Mouse (Mus musculus) liver (tissue): ENCODE measurements around the gene Cybrd1.

Source experiments
- DNase-seq: peaks from one replicate; pipeline ENCODE4 v3.0.0-alpha.2; 2020; ENCODE audit warnings: mixed read lengths

The Cybrd1 gene

DNA sequence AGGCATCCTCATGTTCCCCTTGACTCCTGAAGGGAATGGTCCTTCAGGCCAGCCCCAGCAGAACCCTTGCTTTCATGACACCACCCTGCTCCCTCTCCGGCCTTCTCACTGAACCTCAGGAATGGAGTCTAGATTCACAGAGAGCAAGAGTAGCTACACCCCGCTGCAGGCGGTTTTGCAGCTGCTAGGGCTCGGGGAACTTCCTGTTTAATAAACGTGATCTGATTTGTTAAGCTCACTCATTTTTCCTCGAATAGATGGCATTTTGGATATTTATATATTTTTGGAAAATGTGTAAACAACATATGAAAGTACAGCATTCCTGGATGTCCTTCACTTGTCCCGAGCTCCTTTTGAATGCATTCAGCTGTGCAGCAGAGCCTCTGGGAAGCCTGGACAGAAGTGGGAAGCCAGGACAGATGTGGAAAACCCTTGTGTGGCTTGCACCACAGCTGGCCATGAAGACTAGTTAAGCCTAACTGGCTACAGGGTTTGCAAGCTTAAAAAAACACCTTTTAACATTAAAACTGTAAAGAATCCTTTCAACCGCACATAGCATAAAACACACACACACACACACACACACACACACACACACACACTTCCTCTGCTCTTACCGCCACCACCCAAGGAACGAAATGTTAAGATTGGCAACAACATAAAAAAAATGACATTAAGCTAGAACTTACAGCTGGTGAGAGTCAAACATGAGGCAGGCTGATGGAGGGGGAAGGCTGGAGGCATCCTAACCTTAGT is 10.2 kb downstream of the Cybrd1 start:
- no peak for DNase-seq

DNA sequence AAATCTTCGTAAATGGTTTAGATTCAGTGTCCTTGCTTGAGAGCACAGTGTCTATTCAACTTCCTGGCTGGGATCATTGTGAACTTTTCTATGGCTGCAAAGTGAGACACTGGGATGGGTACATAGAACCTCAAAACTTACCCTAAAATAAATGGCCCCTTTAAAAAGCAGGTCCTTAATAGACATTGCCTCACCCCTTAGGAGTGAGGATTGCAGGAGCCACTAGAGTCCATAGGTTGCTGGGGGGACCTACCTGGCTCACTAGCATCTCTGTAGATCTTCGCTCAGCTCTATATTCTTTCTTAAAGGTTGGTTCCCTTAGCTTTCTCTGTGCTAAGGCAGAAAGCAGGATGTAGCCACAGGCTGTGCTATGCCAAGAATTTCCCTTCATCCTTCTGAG is 12.6 kb downstream of the Cybrd1 start:
- DNase-seq: no peak

DNA sequence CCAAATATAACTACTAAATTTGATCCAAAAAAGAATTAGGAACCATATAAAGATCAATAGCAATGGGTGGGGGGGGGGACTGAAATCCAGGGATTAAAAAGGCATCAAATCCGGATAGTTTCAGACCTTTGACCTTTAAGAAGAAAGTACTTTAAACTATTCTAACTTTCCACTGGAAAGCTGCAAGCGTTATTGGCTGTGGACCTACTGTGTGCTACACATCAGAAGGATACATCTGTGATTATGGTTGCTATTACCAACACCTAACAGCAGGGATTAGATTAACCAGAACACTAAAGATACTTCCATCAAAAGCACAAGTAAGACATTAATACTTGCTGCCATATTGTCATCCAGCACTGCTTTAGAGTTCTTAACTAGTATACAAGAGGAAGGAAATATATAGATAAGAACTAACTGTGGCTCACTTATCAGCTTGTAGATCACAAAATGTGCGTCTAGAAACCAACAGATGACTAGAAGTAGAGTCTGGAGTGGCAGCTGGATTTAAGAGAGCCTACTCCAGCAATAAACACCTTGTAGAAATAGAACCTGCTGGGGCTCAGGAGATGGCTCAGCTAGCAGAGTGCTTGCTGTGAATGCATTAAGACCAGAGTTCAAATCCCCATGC is 14.3 kb downstream of the Cybrd1 start:
- DNase-seq: no peak

DNA sequence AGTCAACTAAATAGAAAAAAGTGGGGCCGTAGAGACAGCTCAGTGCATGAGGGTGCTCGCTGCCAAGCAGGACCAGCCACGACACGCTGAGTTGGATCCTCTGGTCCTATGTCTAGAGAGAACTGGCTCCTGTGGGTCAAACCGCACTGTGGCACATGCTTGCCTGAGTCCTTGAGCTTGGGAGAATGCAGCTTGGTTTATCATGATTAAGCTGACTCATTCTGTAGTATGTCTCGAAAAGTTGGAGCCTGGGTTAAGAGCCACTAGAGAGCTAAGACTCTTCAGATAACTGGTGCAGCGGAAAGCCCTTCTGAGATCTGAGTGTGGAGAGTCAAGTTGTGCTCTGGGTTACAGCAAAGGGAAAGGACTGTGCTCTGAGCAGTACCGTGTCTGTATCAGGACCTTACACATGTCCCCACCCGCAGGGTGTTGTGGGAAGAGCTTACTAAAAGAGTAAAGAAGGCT is 16.4 kb downstream of the Cybrd1 start:
- DNase-seq: no peak

DNA sequence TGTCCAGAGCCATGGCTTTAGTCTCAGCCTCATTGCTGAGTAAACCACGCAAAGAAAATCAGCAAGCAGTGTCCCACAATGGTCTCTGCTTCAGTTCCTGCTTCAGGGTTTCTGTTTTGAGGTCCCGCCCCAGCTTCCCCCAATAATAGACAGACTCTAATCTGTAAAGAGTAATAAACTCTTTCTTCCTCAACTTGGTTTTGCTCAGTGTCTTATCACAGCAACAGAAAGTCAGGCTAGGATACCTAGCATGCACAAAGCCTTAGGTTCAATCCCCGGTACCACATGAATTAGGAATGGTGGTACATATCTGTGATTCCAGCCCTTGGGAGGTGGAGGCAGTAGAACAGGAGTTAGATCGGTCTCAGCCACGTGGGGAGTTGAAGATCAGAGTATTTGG is 17.1 kb downstream of the Cybrd1 start:
- no peak for DNase-seq

DNA sequence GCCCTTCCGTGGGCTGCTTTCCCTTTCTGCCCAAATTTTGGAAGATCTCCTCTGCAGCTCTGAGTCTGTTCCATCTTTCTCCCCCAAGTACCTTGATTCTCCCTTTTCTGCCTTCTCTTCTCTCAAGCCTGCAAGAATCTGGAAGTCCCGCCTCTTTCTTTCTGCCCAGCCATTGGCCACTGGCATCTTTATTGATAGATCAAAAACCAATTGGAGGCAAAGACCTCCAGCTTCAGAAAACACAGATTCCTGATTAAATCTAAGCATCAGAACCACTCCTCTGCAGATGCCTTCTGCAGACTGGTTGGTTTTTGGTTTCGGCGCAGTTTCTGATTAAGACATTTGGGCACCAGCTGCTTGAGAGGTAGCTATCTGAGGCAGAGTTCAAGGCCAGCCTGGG is 22.9 kb downstream of the Cybrd1 start:
- DNase-seq: no peak

DNA sequence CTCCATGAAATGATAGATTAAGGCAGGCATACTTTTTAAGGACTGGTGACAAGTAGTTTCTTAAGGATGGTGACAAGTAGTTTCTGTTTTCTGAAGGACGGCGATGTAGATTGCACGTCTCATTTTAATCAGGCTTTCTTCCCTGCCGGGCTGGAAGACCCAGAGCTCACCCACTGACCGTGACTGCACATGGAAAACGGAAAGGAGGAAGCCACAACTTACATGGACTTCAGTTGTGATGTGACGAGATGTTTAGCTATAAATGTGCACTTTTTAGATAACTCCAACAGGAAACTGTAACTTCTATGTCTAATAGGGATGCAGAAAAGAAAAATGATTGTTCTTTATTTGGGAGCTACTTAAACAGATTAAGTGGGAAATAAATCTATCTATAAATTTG is 24.7 kb downstream of the Cybrd1 start:
- DNase-seq: no peak

- DNase-seq: no peak
Measured at GRCm38 (mm10) chr2:71145853-71146252, 28.1 kb downstream of the Cybrd1 start.

DNA sequence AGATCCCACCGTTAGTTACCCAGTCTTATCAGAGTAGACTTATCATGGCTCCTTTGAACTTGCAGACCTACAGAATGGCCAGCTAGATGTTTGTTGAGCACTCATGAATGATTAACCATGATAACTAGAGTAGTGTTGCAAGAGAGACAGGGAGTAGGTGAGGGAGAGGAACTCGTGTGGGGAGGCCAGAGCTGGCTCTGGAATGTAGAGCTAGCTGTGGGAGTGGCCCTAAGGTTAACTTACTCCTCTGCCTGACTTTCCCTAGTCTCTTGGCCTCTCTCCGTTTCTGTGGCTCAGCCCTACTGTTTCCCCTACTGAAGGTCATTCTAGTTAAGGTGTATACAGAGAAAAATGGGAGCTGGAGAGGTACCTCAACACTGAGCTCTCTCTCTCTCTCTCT is 28.5 kb downstream of the Cybrd1 start:
- peak; percentile 28 for DNase-seq

DNA sequence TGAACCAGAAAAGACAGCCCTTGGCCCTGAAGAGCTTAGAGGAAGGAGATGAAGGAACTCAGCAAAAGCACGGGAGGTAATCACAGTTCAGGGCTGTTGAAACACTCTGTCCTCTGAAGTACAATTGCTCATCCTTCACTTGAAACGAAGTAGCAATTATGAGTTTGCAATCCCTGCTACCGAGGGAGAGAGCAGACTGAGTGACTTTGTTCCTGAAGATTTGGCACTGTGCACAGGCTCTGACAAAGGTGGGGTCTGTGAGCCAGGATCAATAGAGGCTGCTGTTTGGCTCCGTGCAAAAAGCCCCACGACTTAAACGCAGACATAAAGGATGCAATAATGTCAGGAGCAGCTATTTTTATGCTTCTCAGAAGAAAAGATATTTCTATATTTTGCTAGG is 30.1 kb downstream of the Cybrd1 start:
- no peak for DNase-seq

DNA sequence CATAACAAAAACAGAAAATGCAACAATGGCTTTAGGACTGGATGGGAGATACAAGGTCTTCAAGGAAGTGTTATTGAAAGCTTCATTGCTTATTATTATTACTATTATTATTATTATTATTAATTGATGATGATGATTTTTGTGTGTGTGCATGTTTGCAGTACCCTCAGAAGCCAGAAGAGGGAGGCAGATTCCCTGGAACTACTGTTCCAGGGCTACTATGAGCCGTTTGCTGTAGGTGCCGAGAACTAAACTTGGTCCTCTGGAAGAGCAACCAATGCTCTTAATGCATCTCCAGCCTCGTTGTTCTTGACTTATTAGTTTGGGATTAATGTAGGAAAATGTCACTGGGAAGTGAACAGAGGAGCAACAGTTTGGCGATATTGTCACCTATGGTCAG is 34.4 kb downstream of the Cybrd1 start:
- DNase-seq: no peak

DNA sequence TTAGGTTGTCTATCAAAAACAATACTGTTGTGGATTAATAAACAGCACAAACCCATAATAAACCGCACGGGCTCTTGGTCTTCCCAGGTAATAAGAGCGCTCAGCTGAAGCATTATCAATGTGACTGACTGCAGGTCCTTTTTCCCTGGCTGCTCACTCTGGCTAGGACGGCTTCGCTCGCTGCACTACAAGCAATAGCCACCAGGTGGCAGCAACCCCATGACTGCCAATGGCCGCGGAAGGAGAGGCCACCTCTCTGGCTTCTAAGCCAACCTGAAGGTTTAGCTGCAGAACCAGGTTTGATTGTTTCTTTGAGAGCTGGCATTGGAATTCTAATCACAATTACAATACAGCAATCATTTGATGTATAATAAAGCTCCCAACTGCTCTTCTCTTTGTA is 37.8 kb downstream of the Cybrd1 start:
- peak; percentile 84 for DNase-seq

GRCm38 (mm10) chr2:71156446-71156845 is 38.7 kb downstream of the Cybrd1 start:
- DNase-seq: no peak

- no peak for DNase-seq
Measured at GRCm38 (mm10) chr2:71157881-71158280, 40.2 kb downstream of the Cybrd1 start.

DNA sequence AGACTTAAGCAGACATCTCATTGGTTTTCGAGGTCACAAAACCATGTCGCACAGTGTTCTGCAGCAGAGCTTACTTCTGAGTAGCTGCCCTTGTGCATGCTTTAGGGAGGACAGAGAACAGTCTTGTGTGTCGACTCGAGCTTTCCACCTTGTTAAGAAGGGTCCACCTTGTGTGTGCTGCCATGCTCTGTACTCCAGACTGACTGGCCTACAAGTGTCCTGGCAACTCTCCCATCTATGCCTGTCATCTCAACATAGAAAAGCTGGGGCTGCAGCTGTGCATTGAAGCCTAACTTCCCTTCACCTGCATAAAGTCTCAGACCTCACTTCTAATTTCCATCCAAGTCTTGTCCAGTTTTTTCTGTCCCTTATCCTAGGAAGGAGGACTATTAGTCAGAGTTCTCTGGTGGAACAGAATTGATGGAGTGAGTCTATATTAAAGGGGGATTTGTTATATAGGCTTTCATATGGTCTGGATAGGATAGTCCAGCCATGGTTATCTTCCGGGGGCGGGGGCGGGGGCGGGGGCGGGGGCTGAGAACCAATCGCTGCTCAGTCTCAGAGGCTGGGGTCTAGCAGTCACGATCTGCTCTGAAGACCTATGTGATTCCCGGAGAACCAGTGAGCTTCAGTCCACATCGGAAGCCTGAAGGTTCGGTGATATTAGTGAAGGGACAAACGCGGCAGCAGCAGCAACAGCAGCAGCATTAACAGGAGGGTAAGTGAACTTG is 42.0 kb downstream of the Cybrd1 start:
- no peak for DNase-seq

- no peak for DNase-seq
Measured at GRCm38 (mm10) chr2:71160307-71160861, 42.7 kb downstream of the Cybrd1 start.

DNA sequence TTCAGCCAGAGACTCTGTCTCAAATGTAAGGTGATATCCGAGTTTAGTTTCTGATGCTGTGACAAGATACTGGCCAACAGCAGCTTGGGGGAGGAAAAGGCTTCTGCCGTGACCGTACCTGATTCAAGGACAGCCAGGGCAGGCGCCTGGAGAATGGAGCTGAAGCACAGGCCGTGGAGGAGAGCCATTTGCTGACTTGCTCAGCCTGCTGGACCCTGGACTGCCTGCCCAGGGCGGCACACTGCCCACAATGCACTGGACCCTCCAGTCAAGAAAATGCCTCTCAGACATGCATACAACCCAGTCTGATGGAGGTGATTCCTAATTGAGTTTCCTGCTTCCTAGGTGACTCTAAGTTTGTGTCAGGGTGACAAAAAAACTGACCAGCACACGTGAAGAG is 43.8 kb downstream of the Cybrd1 start:
- DNase-seq: no peak

DNA sequence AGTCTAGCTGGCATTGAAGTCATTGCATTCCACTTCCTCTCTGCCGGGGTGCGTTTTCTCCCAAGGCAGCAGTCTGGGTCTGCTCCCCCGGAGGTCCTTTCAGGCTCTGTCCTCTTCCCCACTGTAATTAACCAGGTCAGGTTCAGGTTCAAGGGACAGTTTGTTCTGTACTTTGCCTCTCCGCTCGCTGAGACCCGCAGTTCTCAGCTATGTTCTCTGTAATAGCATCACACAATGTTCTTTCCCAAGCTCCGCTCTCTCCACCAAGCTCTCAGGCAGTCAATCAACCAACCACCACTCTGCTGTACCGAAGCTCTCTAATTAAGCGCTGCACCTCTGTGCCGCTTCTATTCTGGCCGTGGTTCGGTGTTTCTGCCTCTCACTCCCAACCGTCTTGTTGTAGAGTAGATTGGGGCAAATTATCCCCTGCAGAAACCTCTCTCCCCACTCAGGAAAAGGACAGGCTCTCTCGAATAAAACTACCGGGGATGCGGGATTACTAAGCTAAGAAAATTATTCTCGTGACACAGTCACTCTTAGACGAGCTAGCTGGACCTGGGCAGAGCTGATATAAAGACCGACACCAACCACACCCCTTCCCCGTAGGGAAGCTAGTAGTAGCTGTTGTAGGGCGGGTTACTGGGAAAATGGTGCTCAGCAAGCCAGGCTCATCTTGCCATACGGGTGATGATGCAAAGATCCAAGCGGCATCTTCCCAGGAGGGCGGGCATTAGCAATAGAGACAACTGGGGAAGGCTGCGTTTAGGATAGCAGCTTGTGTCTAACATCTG is 45.3 kb downstream of the Cybrd1 start:
- DNase-seq: peak; percentile 62

DNA sequence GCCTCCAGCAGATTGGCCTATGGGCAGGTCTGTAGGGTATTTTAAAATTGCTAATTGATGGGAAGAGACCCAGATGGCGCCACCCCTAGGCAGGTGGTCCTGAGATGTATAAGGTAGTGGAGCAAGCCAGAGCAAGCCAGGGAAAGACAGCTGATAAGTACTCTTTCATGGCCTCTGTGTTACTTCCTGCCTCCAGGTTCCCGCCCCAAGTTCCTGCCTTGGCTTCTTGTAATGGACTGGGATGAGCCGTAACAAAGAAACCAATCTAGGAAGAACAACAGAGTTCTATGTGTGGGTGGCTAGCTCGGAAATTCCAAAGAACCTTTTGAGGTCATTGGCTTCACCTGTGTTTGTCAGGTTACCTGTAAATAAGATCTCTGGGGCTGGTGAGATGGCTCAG is 49.5 kb downstream of the Cybrd1 start:
- no peak for DNase-seq

DNA sequence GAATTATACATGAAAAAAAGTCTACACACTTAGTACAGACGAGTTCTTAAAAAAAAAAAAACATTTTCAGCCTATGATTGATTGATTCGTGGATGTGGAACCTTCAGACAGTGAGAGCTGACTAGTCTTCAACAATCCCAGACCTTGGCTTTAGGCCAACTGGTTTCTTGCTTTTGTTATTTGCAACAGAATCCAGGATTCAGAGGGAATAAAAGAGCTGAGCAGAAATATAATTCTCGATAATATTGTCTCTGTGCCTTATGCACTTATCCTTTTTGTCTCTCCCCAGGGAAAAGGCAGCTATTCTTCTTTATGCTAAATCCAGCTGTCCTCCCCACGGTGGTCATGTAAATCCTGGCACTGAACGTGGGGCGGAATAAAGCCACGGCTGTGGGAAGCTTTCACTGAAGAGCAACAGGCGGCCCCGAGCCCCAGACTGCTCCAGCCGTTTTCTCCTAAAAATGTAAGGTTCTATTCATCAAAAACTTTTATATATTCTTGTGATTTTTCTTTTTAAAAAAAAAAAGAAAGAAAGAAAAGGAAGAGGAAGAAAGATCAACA is 50.8 kb downstream of the Cybrd1 start:
- DNase-seq: no peak

DNA sequence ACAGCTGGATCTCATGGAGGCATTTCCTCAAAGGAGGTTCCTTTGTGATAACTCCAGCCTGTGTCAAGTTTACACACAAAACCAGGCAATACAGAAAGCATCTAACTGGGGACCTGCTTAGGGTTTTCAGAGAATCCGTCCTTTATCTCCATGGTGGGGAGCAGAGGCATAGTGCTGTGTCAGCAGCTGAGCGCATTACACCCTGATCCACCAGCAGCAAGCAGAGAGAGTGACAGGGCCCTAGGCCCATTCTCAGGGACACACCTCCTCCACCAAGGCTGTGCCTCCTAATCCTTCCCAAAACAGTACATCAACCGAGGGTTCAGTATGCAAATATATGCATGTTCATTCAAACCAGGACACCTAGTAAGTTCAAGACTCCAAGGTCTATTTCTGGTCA is 55.3 kb downstream of the Cybrd1 start:
- DNase-seq: peak; percentile 31
